Mouse (Mus musculus) cerebellum, adult 8-10 months (tissue): ENCODE measurements around the gene Dbh.

Source experiments
- DNase-seq: peaks from one replicate; pipeline ENCODE4 v3.0.0; 2022

Dbh gene

GRCm38 (mm10) chr2:27226572-27226971 is 61.5 kb downstream of the Dbh start:
- DNase-seq = no peak

GRCm38 (mm10) chr2:27228809-27229480 is 63.9 kb downstream of the Dbh start:
- no peak for DNase-seq

- DNase-seq = no peak
Measured at GRCm38 (mm10) chr2:27229481-27230105, 64.6 kb downstream of the Dbh start.

GRCm38 (mm10) chr2:27232376-27232775 is 67.3 kb downstream of the Dbh start:
- DNase-seq = no peak
